Mouse (Mus musculus) heart, embryonic 10.5 days (tissue): ENCODE data around the gene Ddb1. TPM values are rescaled to one million over a fixed set of nuclear protein-coding genes. Genes with fewer than 3 reads are reported as not detected.

Experiments used
- DNase-seq: peaks from one replicate; pipeline ENCODE4 v3.0.0-alpha.2; 2017; ENCODE audit warnings: low spot score
- H3K27ac ChIP-seq: fragments of 300-500 bp; sonication (generic); 2 replicates; pipeline ENCODE4 v1.5.1; 2016; ENCODE audit warnings: mild to moderate bottlenecking
- H3K27me3 ChIP-seq: fragments of 300-500 bp; sonication (generic); 2 replicates; pipeline ENCODE4 v1.6.1; 2016; ENCODE audit warnings: mild to moderate bottlenecking; ENCODE audit not compliant: poor library complexity, insufficient read depth, severe bottlenecking
- H3K36me3 ChIP-seq: fragments of 300-500 bp; sonication (generic); 2 replicates; pipeline ENCODE4 v1.6.1; 2016; ENCODE audit warnings: mild to moderate bottlenecking, moderate library complexity
- H3K4me1 ChIP-seq: fragments of 300-500 bp; sonication (generic); 2 replicates; pipeline ENCODE4 v1.6.1; 2016; ENCODE audit warnings: mild to moderate bottlenecking
- H3K4me3 ChIP-seq: fragments of 300-500 bp; sonication (generic); 2 replicates; pipeline ENCODE4 v1.5.1; 2016; ENCODE audit warnings: mild to moderate bottlenecking, moderate library complexity
- H3K9me3 ChIP-seq: fragments of 300-500 bp; sonication (generic); 2 replicates; pipeline ENCODE4 v1.6.1; 2016; ENCODE audit warnings: mild to moderate bottlenecking, moderate library complexity
- WGBS: fragments of 180-500 bp; shearing (Covaris S2); methylation state at CpG from one replicate; pipeline ENCODE4 v1.1.7; 2016; 5-methylcytosine and 5-hydroxymethylcytosine counted together
- polyA plus RNA-seq: library from polyadenylated mRNA; unstranded; fragments of >200 nt; fragmentation: Nextera tagmentation; extraction: Ambion mirVana; gene quantifications from 2 replicates; pipeline ENCODE4 v1.2.1, GENCODE M21; 2016

The Ddb1 gene
- polyA plus RNA-seq, 1 experiment from 2014 or later, result 410 TPM

DNA sequence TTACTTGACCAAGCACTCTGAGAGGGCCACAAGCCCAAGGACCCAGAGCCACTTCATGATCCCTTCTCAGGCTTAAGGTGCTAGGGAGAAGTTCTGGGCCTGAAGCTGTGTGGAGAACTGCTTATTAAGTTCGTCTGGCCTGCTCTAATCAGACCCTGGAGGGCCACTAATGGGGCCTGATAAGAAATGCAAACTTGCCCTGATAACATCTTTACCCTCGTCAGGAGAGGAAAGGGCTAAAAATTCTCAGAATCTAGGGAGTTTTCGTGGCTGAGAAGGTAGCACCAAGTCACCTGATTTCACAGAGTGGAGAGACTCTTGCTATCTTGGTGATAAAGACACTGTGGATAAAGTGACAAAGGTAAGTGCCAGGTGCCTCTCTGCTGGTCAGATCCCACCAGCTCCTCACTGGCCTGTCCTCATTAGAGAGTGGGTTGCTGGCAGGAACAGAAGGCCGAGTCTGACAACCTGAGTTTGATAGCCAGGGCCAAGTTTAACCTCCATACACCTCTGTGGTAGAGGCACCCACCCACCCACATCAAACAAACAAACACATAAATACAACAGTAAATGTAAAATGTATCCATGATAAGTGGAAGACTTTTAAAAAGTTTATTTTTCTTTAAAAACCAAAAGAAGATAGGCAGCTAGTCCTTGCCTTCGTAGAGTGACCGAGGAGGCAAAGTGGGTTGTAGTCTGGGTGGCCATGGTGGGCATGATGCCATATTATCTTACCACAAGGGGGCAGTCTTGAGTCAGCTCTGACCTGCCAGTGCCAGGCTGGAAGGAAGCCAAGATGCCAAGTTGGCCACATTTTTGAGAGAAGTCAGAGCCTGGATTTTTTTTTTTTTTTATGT, 73.0 kb downstream of the Ddb1 start, which contains the start of gene Pga5:
Gene Pga5 (minus strand): TSS at position 157 of the 857 bp plus-strand sequence.
- Histone ChIP-seq H3K4me3 (no peak within 1 kb of the TSS), H3K4me1 (peaks cover 10% of the 10 kb centered on the region; the same call in 1 of the 2 replicates), H3K9me3 (no peaks in the 10 kb centered on the region), H3K27ac (no peak within 1 kb of the TSS), H3K27me3 (peaks cover 7% of the 10 kb centered on the region; the same call in 1 of the 2 replicates), H3K36me3 (no peaks in the 10 kb centered on the region)
- WGBS, result 25% methylated on average over 6 of the region's 6 CpGs
- no peak for DNase-seq

DNA sequence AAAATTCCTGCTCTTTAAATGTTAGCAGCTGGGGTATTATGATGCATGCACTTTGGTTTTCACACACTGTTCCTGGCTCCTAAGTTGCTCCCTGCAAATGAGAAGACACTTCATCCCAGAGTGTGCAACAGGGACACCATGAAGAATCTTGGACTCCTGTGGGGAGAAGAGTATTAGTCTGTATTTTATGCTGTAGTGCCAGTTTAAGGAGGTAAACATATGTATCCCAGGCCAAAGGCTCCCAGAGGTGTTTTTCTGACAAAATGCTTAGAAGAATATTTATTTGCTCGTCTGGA, 73.6 kb downstream of the Ddb1 start:
- H3K9me3 ChIP-seq, result no peaks in the 10 kb centered on the region
- 72% methylated on average over 1 of the region's 1 CpGs for WGBS
- H3K27ac ChIP-seq, result no peak overlapping the region
- peaks cover 5% of the 10 kb centered on the region; the same call in 1 of the 2 replicates for H3K4me1 ChIP-seq
- no peak overlapping the region for H3K4me3 ChIP-seq
- H3K36me3 ChIP-seq, result no peaks in the 10 kb centered on the region
- peaks cover 7% of the 10 kb centered on the region; the same call in 1 of the 2 replicates for H3K27me3 ChIP-seq
- DNase-seq, result no peak

Other genes starting within 250 kb of the Ddb1 start
- 0.16 and 0.35 TPM in 2 replicates for gene Syt7, start 216.2 kb upstream of the Ddb1 start, polyA plus RNA-seq
- gene Lrrc10b, start 147.9 kb upstream of the Ddb1 start, polyA plus RNA-seq, result 0.06 and 0.18 TPM in 2 replicates
- gene Ppp1r32, start 122.4 kb upstream of the Ddb1 start, polyA plus RNA-seq, result not detected in 2 replicates
- gene Cpsf7, start 80.1 kb upstream of the Ddb1 start, polyA plus RNA-seq, result 38.4 and 40.5 TPM in 2 replicates
- 58.6 and 64.6 TPM in 2 replicates for gene Sdhaf2, start 79.2 kb upstream of the Ddb1 start, polyA plus RNA-seq
- 22.7 and 29.8 TPM in 2 replicates for gene Tmem216, start 49.1 kb upstream of the Ddb1 start, polyA plus RNA-seq
- gene Cyb561a3, start 28.2 kb upstream of the Ddb1 start, polyA plus RNA-seq, result 13.0 and 13.7 TPM in 2 replicates
- 28.1 and 39.9 TPM in 2 replicates for gene Tmem138, start 28.0 kb upstream of the Ddb1 start, polyA plus RNA-seq
- gene Tkfc, start 327 bp downstream of the Ddb1 start, polyA plus RNA-seq, result 15.2 and 17.3 TPM in 2 replicates
- 0.81 and 3.0 TPM in 2 replicates for gene Vwce, start 28.9 kb downstream of the Ddb1 start, polyA plus RNA-seq
- gene Pga5, start 72.7 kb downstream of the Ddb1 start, polyA plus RNA-seq, result not detected in 2 replicates
- 26.5 and 26.7 TPM in 2 replicates for gene Vps37c, start 83.4 kb downstream of the Ddb1 start, polyA plus RNA-seq
- gene Cd5, start 133.7 kb downstream of the Ddb1 start, polyA plus RNA-seq, result 0.18 and 0.28 TPM in 2 replicates
- gene Cd6, start 224.7 kb downstream of the Ddb1 start, polyA plus RNA-seq, result 0.06 TPM in 1 of 2 replicates, not detected in the other
- gene Slc15a3, start 234.4 kb downstream of the Ddb1 start, polyA plus RNA-seq, result 0.16 and 0.22 TPM in 2 replicates